Mouse (Mus musculus): ENCODE results near the gene Stmnd1. TPM values are rescaled to one million over a fixed set of nuclear protein-coding genes. Genes with fewer than 3 reads are reported as not detected.
"Not testable (repeated sequence)": the region's sequence is repeated elsewhere in the genome, so short reads cannot be mapped to it uniquely, and the experiment has no call there.

The Stmnd1 gene
- 0.26 and 0.46 TPM in 2 replicates for polyA plus RNA-seq (2015; fragmentation: Nextera tagmentation; extraction: Ambion mirVana)

- peak within 1 kb of the TSS; percentile 46 for H3K4me2 ChIP-seq (ENCODE audit: low read length)
- H3K9me3 ChIP-seq (replicated peaks; ENCODE audit: low read length): no peaks in the 10 kb centered on the region
- 0 out of 2 replicates have a peak within 1 kb of the TSS, but pooled peaks have one; percentile 13 for H3K9ac ChIP-seq (ENCODE audit: low read depth, low read length)
- DNase-seq (ENCODE audit: low spot score) (peak; percentile 69), ATAC-seq (replicated peaks; ENCODE audit: low FRiP score, low read depth) (peak; percentile 33; the same call in 1 of the 2 replicates)
- no peaks in the 10 kb centered on the region for H3K27me3 ChIP-seq (ENCODE audit: insufficient read depth, low read length)
- peak within 1 kb of the TSS; percentile 50; the same call in 1 of the 2 replicates for H3K27ac ChIP-seq
- 0 out of 2 replicates have a peak within 1 kb of the TSS, but pooled peaks have one; percentile 6 for H3K4me3 ChIP-seq (replicated peaks; ENCODE audit: low read depth, low read length)
- H3K4me1 ChIP-seq (replicated peaks; ENCODE audit: insufficient read depth, low read length): peaks cover 7% of the 10 kb centered on the region; the same call in 1 of the 2 replicates
- no peak for TF ChIP-seq CTCF (IDR thresholded peaks at IDR 0.05; ENCODE audit: low read depth)
- 19% methylated on average over 7 of the region's 8 CpGs for WGBS
- no peaks in the 10 kb centered on the region for H3K36me3 ChIP-seq (ENCODE audit: insufficient read depth, low read length)
Measured at GRCm38 (mm10) chr13:46273453-46274110, at the start of gene Stmnd1. TSS of gene Stmnd1 (plus strand) at chr13:46273721.

- H3K4me1 ChIP-seq (replicated peaks; ENCODE audit: insufficient read depth, low read length): no peaks in the 10 kb centered on the region
- 60% methylated on average over 2 of the region's 2 CpGs for WGBS
- H3K9me3 ChIP-seq (replicated peaks; ENCODE audit: low read length): no peaks in the 10 kb centered on the region
- H3K4me3 ChIP-seq (replicated peaks; ENCODE audit: low read depth, low read length): no peak overlapping the region
- DNase-seq (ENCODE audit: low spot score) (no peak), ATAC-seq (replicated peaks; ENCODE audit: low FRiP score, low read depth) (no peak)
- no peaks in the 10 kb centered on the region for H3K36me3 ChIP-seq (ENCODE audit: insufficient read depth, low read length)
- H3K4me2 ChIP-seq (ENCODE audit: low read length): no peak overlapping the region
- no peak for TF ChIP-seq CTCF (IDR thresholded peaks at IDR 0.05; ENCODE audit: low read depth)
- no peak overlapping the region for H3K27ac ChIP-seq
- H3K9ac ChIP-seq (ENCODE audit: low read depth, low read length): no peak overlapping the region
- H3K27me3 ChIP-seq (ENCODE audit: insufficient read depth, low read length): no peaks in the 10 kb centered on the region
Measured at GRCm38 (mm10) chr13:46226956-46227355, 46.6 kb upstream of the Stmnd1 start.

- H3K36me3 ChIP-seq (ENCODE audit: insufficient read depth, low read length): no peaks in the 10 kb centered on the region
- H3K4me1 ChIP-seq (replicated peaks; ENCODE audit: insufficient read depth, low read length): no peaks in the 10 kb centered on the region
- 89% methylated on average over 4 of the region's 4 CpGs for WGBS
- H3K4me2 ChIP-seq (ENCODE audit: low read length): no peak overlapping the region
- no peak overlapping the region for H3K9ac ChIP-seq (ENCODE audit: low read depth, low read length)
- H3K27me3 ChIP-seq (ENCODE audit: insufficient read depth, low read length): no peaks in the 10 kb centered on the region
- ATAC-seq (replicated peaks; ENCODE audit: low FRiP score, low read depth): no peak
- no peak overlapping the region for H3K4me3 ChIP-seq (replicated peaks; ENCODE audit: low read depth, low read length)
- DNase-seq (ENCODE audit: low spot score): no peak
- TF ChIP-seq CTCF (IDR thresholded peaks at IDR 0.05; ENCODE audit: low read depth): no peak
- H3K27ac ChIP-seq: no peak overlapping the region
- no peaks in the 10 kb centered on the region for H3K9me3 ChIP-seq (replicated peaks; ENCODE audit: low read length)
Measured at GRCm38 (mm10) chr13:46227486-46227885, 46.0 kb upstream of the Stmnd1 start.

- H3K9ac ChIP-seq (ENCODE audit: low read depth, low read length); H3K27ac ChIP-seq; H3K4me2 ChIP-seq (ENCODE audit: low read length); H3K4me3 ChIP-seq (replicated peaks; ENCODE audit: low read depth, low read length); H3K36me3 ChIP-seq (ENCODE audit: insufficient read depth, low read length); DNase-seq (ENCODE audit: low spot score); ATAC-seq (replicated peaks; ENCODE audit: low FRiP score, low read depth); H3K4me1 ChIP-seq (replicated peaks; ENCODE audit: insufficient read depth, low read length); H3K9me3 ChIP-seq (replicated peaks; ENCODE audit: low read length); H3K27me3 ChIP-seq (ENCODE audit: insufficient read depth, low read length): not testable (repeated sequence)
- 100% methylated on average over 1 of the region's 1 CpGs for WGBS
Measured at GRCm38 (mm10) chr13:46228750-46229149, 44.8 kb upstream of the Stmnd1 start.

- H3K9ac ChIP-seq (ENCODE audit: low read depth, low read length): no peak overlapping the region
- H3K4me2 ChIP-seq (ENCODE audit: low read length): no peak overlapping the region
- no peak overlapping the region for H3K4me3 ChIP-seq (replicated peaks; ENCODE audit: low read depth, low read length)
- no peak for TF ChIP-seq CTCF (IDR thresholded peaks at IDR 0.05; ENCODE audit: low read depth)
- H3K4me1 ChIP-seq (replicated peaks; ENCODE audit: insufficient read depth, low read length): no peaks in the 10 kb centered on the region
- DNase-seq (ENCODE audit: low spot score) (no peak), ATAC-seq (replicated peaks; ENCODE audit: low FRiP score, low read depth) (no peak)
- no peaks in the 10 kb centered on the region for H3K36me3 ChIP-seq (ENCODE audit: insufficient read depth, low read length)
- no peaks in the 10 kb centered on the region for H3K27me3 ChIP-seq (ENCODE audit: insufficient read depth, low read length)
- no peak overlapping the region for H3K27ac ChIP-seq
- H3K9me3 ChIP-seq (replicated peaks; ENCODE audit: low read length): no peaks in the 10 kb centered on the region
- 74% methylated on average over 5 of the region's 5 CpGs for WGBS
Measured at GRCm38 (mm10) chr13:46231514-46232085, 41.9 kb upstream of the Stmnd1 start.

- WGBS: 61% methylated on average over 7 of the region's 7 CpGs
- no peak overlapping the region for H3K9ac ChIP-seq (ENCODE audit: low read depth, low read length)
- no peaks in the 10 kb centered on the region for H3K36me3 ChIP-seq (ENCODE audit: insufficient read depth, low read length)
- H3K4me2 ChIP-seq (ENCODE audit: low read length): no peak overlapping the region
- H3K9me3 ChIP-seq (replicated peaks; ENCODE audit: low read length): no peaks in the 10 kb centered on the region
- 0 out of 2 replicates have a peak, but pooled peaks cover 5% of the 10 kb centered on the region for H3K4me1 ChIP-seq (replicated peaks; ENCODE audit: insufficient read depth, low read length)
- no peak overlapping the region for H3K27ac ChIP-seq
- TF ChIP-seq CTCF (IDR thresholded peaks at IDR 0.05; ENCODE audit: low read depth): no peak
- H3K4me3 ChIP-seq (replicated peaks; ENCODE audit: low read depth, low read length): no peak overlapping the region
- peak; percentile 28 for DNase-seq (ENCODE audit: low spot score)
- H3K27me3 ChIP-seq (ENCODE audit: insufficient read depth, low read length): no peaks in the 10 kb centered on the region
- ATAC-seq (replicated peaks; ENCODE audit: low FRiP score, low read depth): 0 out of 2 replicates have a peak, but pooled peaks have one; percentile 49
Measured at GRCm38 (mm10) chr13:46237723-46238349, 35.7 kb upstream of the Stmnd1 start.
